Mouse (Mus musculus): ENCODE data around the gene Mrpl17. TPM values are rescaled to one million over a fixed set of nuclear protein-coding genes. Genes with fewer than 3 reads are reported as not detected.

Gene Mrpl17
- polyA plus RNA-seq, 1 experiment, result 107 TPM

GRCm38 (mm10) chr7:105767729-105768165 is 43.2 kb downstream of the Mrpl17 start:
- Histone ChIP-seq H3K27ac (ENCODE audit: insufficient read depth, low read length) (peak overlapping the region; percentile 40), H3K36me3 (ENCODE audit: control insufficient read depth, insufficient read depth, low read length) (no peaks in the 10 kb centered on the region), H3K4me1 (ENCODE audit: control insufficient read depth, insufficient read depth, insufficient read length) (no peaks in the 10 kb centered on the region; the same call in 1 of the 2 replicates), H3K27me3 (ENCODE audit: control insufficient read depth, insufficient read depth, low read length) (no peaks in the 10 kb centered on the region), H3K4me3 (ENCODE audit: extremely low read depth, insufficient read depth, insufficient read length) (no peak overlapping the region)
- no peak for DNase-seq (ENCODE audit: low read depth in 1 of 2, low spot score in 2 of 2)
- TF ChIP-seq POLR2A (IDR thresholded peaks at IDR 0.05; ENCODE audit: low read depth, low read length) (no peak), CTCF (IDR thresholded peaks at IDR 0.05; ENCODE audit: extremely low read depth, insufficient read depth, insufficient read length, insufficient replicate concordance) (no peak)
- WGBS, result 32% methylated on average over 6 of the region's 6 CpGs

- H3K36me3 ChIP-seq (ENCODE audit: control insufficient read depth, insufficient read depth, low read length), result no peaks in the 10 kb centered on the region
- H3K27ac ChIP-seq (ENCODE audit: insufficient read depth, low read length), result no peak overlapping the region
- 91% methylated on average over 11 of the region's 11 CpGs for WGBS
- no peaks in the 10 kb centered on the region; the same call in 1 of the 2 replicates for H3K4me1 ChIP-seq (ENCODE audit: control insufficient read depth, insufficient read depth, insufficient read length)
- no peak overlapping the region for H3K4me3 ChIP-seq (ENCODE audit: extremely low read depth, insufficient read depth, insufficient read length)
- no peak for DNase-seq (ENCODE audit: low read depth in 1 of 2, low spot score in 2 of 2)
- 0 out of 2 replicates have a peak, but pooled peaks cover 2% of the 10 kb centered on the region for H3K27me3 ChIP-seq (ENCODE audit: control insufficient read depth, insufficient read depth, low read length)
- TF ChIP-seq CTCF (IDR thresholded peaks at IDR 0.05; ENCODE audit: extremely low read depth, insufficient read depth, insufficient read length, insufficient replicate concordance) (no peak), POLR2A (IDR thresholded peaks at IDR 0.05; ENCODE audit: low read depth, low read length) (no peak)
These were observed 46.6 kb downstream of the Mrpl17 start for GRCm38 (mm10) chr7:105764331-105764730.

- TF ChIP-seq POLR2A (IDR thresholded peaks at IDR 0.05; ENCODE audit: low read depth, low read length), result no peak
- no peak for TF ChIP-seq CTCF (IDR thresholded peaks at IDR 0.05; ENCODE audit: extremely low read depth, insufficient read depth, insufficient read length, insufficient replicate concordance)
- WGBS, result 58% methylated on average over 55 of the region's 55 CpGs
- no peak overlapping the region for H3K27ac ChIP-seq (ENCODE audit: insufficient read depth, low read length)
- no peaks in the 10 kb centered on the region for H3K36me3 ChIP-seq (ENCODE audit: control insufficient read depth, insufficient read depth, low read length)
- no peak overlapping the region for H3K4me3 ChIP-seq (ENCODE audit: extremely low read depth, insufficient read depth, insufficient read length)
- 0 out of 2 replicates have a peak, but pooled peaks cover 2% of the 10 kb centered on the region for H3K27me3 ChIP-seq (ENCODE audit: control insufficient read depth, insufficient read depth, low read length)
- H3K4me1 ChIP-seq (ENCODE audit: control insufficient read depth, insufficient read depth, insufficient read length), result no peaks in the 10 kb centered on the region; the same call in 1 of the 2 replicates
- no peak for DNase-seq (ENCODE audit: low read depth in 1 of 2, low spot score in 2 of 2)
These were observed 48.2 kb downstream of the Mrpl17 start for GRCm38 (mm10) chr7:105762517-105763270.

- H3K27me3 ChIP-seq (ENCODE audit: control insufficient read depth, insufficient read depth, low read length), result 0 out of 2 replicates have a peak, but pooled peaks cover 2% of the 10 kb centered on the region
- no peak overlapping the region for H3K27ac ChIP-seq (ENCODE audit: insufficient read depth, low read length)
- 49% methylated on average over 51 of the region's 51 CpGs for whole genome bisulfite sequencing
- H3K4me3 ChIP-seq (ENCODE audit: extremely low read depth, insufficient read depth, insufficient read length), result no peak overlapping the region
- no peaks in the 10 kb centered on the region; the same call in 1 of the 2 replicates for H3K4me1 ChIP-seq (ENCODE audit: control insufficient read depth, insufficient read depth, insufficient read length)
- TF ChIP-seq CTCF (IDR thresholded peaks at IDR 0.05; ENCODE audit: extremely low read depth, insufficient read depth, insufficient read length, insufficient replicate concordance), result no peak
- no peak for TF ChIP-seq POLR2A (IDR thresholded peaks at IDR 0.05; ENCODE audit: low read depth, low read length)
- no peak for DNase-seq (ENCODE audit: low read depth in 1 of 2, low spot score in 2 of 2)
- H3K36me3 ChIP-seq (ENCODE audit: control insufficient read depth, insufficient read depth, low read length), result no peaks in the 10 kb centered on the region
These were observed 49.0 kb downstream of the Mrpl17 start for GRCm38 (mm10) chr7:105761813-105762484.

GRCm38 (mm10) chr7:105753281-105753680 is 57.6 kb downstream of the Mrpl17 start:
- Histone ChIP-seq H3K27ac (ENCODE audit: insufficient read depth, low read length) (no peak overlapping the region), H3K36me3 (ENCODE audit: control insufficient read depth, insufficient read depth, low read length) (peaks cover 2% of the 10 kb centered on the region; the same call in 1 of the 2 replicates), H3K27me3 (ENCODE audit: control insufficient read depth, insufficient read depth, low read length) (no peaks in the 10 kb centered on the region), H3K4me1 (ENCODE audit: control insufficient read depth, insufficient read depth, insufficient read length) (peaks cover 5% of the 10 kb centered on the region; the same call in 1 of the 2 replicates), H3K4me3 (ENCODE audit: extremely low read depth, insufficient read depth, insufficient read length) (no peak overlapping the region)
- no peak for DNase-seq (ENCODE audit: low read depth in 1 of 2, low spot score in 2 of 2)
- TF ChIP-seq POLR2A (IDR thresholded peaks at IDR 0.05; ENCODE audit: low read depth, low read length) (no peak), CTCF (IDR thresholded peaks at IDR 0.05; ENCODE audit: extremely low read depth, insufficient read depth, insufficient read length, insufficient replicate concordance) (no peak)
- 92% methylated on average over 10 of the region's 10 CpGs for WGBS

Other genes with a start within 250 kb of the Mrpl17 start
- 9.9 and 12.7 TPM in 2 replicates for gene Apbb1, start 229.4 kb downstream of the Mrpl17 start, polyA plus RNA-seq (2012; rRNA removed)
- 0.37 and 0.61 TPM in 2 replicates for gene Hpx, start 211.0 kb downstream of the Mrpl17 start, polyA plus RNA-seq (2012; rRNA removed)
- 25.4 and 35.1 TPM in 2 replicates for gene Trim3, start 177.5 kb downstream of the Mrpl17 start, polyA plus RNA-seq (2012; rRNA removed)
- gene Timm10b, start 171.0 kb downstream of the Mrpl17 start, polyA plus RNA-seq (2012; rRNA removed), result 87.3 and 118 TPM in 2 replicates
- 38.1 and 38.3 TPM in 2 replicates for gene Arfip2, start 170.7 kb downstream of the Mrpl17 start, polyA plus RNA-seq (2012; rRNA removed)
- gene Gm45799, start 170.5 kb downstream of the Mrpl17 start, polyA plus RNA-seq (2012; rRNA removed), result 155 and 230 TPM in 2 replicates
- 1.4 and 2.3 TPM in 2 replicates for gene Dnhd1, start 160.3 kb downstream of the Mrpl17 start, polyA plus RNA-seq (2012; rRNA removed)
- gene Ilk, start 74.5 kb downstream of the Mrpl17 start, polyA plus RNA-seq (2012; rRNA removed), result 89.5 and 90.1 TPM in 2 replicates
- 6.1 and 7.2 TPM in 2 replicates for gene Rrp8, start 73.7 kb downstream of the Mrpl17 start, polyA plus RNA-seq (2012; rRNA removed)
- 282 and 451 TPM in 2 replicates for gene Taf10, start 66.7 kb downstream of the Mrpl17 start, polyA plus RNA-seq (2012; rRNA removed)
- gene Tpp1, start 58.9 kb downstream of the Mrpl17 start, polyA plus RNA-seq (2012; rRNA removed), result 83.3 and 87.4 TPM in 2 replicates
- 6.7 and 7.4 TPM in 2 replicates for gene Dchs1, start 23.4 kb downstream of the Mrpl17 start, polyA plus RNA-seq (2012; rRNA removed)
- 7.1 and 8.3 TPM in 2 replicates for gene Gm4070, start 142.9 kb upstream of the Mrpl17 start, polyA plus RNA-seq (2012; rRNA removed)

Data from spleen, adult 2 months (tissue).